19 mouse cellular contexts compared by ENCODE assay signal in genomic region chr2:57109926-57110325, GRCm38 (mm10). TPM values are rescaled to one million over a fixed set of nuclear protein-coding genes. Genes with fewer than 3 reads are reported as not detected.
DNase-seq lines count a peak whose midpoint lies in the region; ATAC-seq and TF ChIP-seq lines count a peak whose summit lies in the region.
"Had no signal": no experiment of that assay in that cellular context is flagged by ENCODE, and none has a peak within 500 bp of the region (broad histone marks: within the 10 kb centered on the region; RNA-seq: fewer than 3 reads in every experiment).

No protein-coding gene starts in this region.

- no peak overlapping the region for H3K4me2 ChIP-seq in forebrain, postnatal 0 days (ENCODE audit: low read depth)
- H3K4me2 ChIP-seq in forebrain, embryonic 15.5 days (replicated peaks), result no peak overlapping the region
- peak overlapping the region; percentile 22; the same call in 1 of the 2 replicates for H3K4me2 ChIP-seq in midbrain, embryonic 12.5 days (replicated peaks)
- H3K4me2 ChIP-seq in midbrain, embryonic 15.5 days, result no peak overlapping the region
- H3K4me2 ChIP-seq: heart, embryonic 11.5 days; intestine, embryonic 15.5 days; limb, embryonic 12.5 days; liver, embryonic 12.5 days; lung, embryonic 15.5 days had no signal

- H3K9ac ChIP-seq in forebrain, postnatal 0 days, result 0 out of 2 replicates have a peak overlapping the region, but pooled peaks have one; percentile 1
- H3K9ac ChIP-seq in forebrain, embryonic 15.5 days (replicated peaks), result no peak overlapping the region
- no peak overlapping the region for H3K9ac ChIP-seq in midbrain, embryonic 12.5 days (replicated peaks)
- H3K9ac ChIP-seq in midbrain, embryonic 15.5 days, result no peak overlapping the region
- H3K9ac ChIP-seq: intestine, embryonic 15.5 days; limb, embryonic 12.5 days; liver, embryonic 12.5 days; lung, embryonic 15.5 days had no signal

- H3K27ac ChIP-seq in forebrain, postnatal 0 days (ENCODE audit: low read depth, low read length), result no peak overlapping the region
- no peak overlapping the region for H3K27ac ChIP-seq in forebrain, embryonic 15.5 days (replicated peaks)
- H3K27ac ChIP-seq in midbrain, embryonic 12.5 days (replicated peaks), result no peak overlapping the region; the same call in 1 of the 2 replicates
- no peak overlapping the region for H3K27ac ChIP-seq in midbrain, embryonic 15.5 days
- H3K27ac ChIP-seq: intestine, embryonic 15.5 days; limb, embryonic 12.5 days; liver, embryonic 12.5 days; lung, embryonic 15.5 days had no signal

- no peaks in the 10 kb centered on the region for H3K9me3 ChIP-seq in forebrain, postnatal 0 days (ENCODE audit: low read length)
- no peaks in the 10 kb centered on the region for H3K9me3 ChIP-seq in forebrain, embryonic 15.5 days
- H3K9me3 ChIP-seq in midbrain, embryonic 12.5 days, result no peaks in the 10 kb centered on the region
- no peaks in the 10 kb centered on the region for H3K9me3 ChIP-seq in midbrain, embryonic 15.5 days
- H3K9me3 ChIP-seq: intestine, embryonic 15.5 days; limb, embryonic 12.5 days; liver, embryonic 12.5 days; lung, embryonic 15.5 days had no signal

- peak overlapping the region; percentile 11 for H3K4me3 ChIP-seq in forebrain, postnatal 0 days (ENCODE audit: low read depth, low read length)
- no peak overlapping the region for H3K4me3 ChIP-seq in forebrain, embryonic 15.5 days
- peak overlapping the region; percentile 22 for H3K4me3 ChIP-seq in midbrain, embryonic 12.5 days
- no peak overlapping the region for H3K4me3 ChIP-seq in midbrain, embryonic 15.5 days
- H3K4me3 ChIP-seq: intestine, embryonic 15.5 days; limb, embryonic 12.5 days; liver, embryonic 12.5 days; lung, embryonic 15.5 days had no signal

- no peak for DNase-seq in forebrain, postnatal 0 days
- peak; percentile 54 for DNase-seq in neural tube, embryonic 10.5 days (ENCODE audit: extremely low spot score, low spot score)
- DNase-seq in retina, postnatal 1 day, result peak; percentile 34
- no peak for DNase-seq in right cerebral cortex, postnatal 10 days (ENCODE audit: low spot score in 2 of 2)
- DNase-seq in adrenal gland, postnatal 36 days, result no peak
- DNase-seq: cerebellum, adult 2 months; cerebellum, postnatal 36 days; layer of hippocampus, adult 9-11 months; lung, postnatal 4 days; thymus, postnatal 14 days had no signal

- no peak for TF ChIP-seq CTCF in forebrain, postnatal 0 days (IDR thresholded peaks at IDR 0.05; ENCODE audit: low read depth)

- no peaks in the 10 kb centered on the region for H3K4me1 ChIP-seq in forebrain, postnatal 0 days (ENCODE audit: insufficient read depth)
- H3K4me1 ChIP-seq in forebrain, embryonic 15.5 days, result peaks cover 24% of the 10 kb centered on the region
- peaks cover 39% of the 10 kb centered on the region for H3K4me1 ChIP-seq in midbrain, embryonic 12.5 days
- H3K4me1 ChIP-seq in midbrain, embryonic 15.5 days, result peaks cover 22% of the 10 kb centered on the region

- no peaks in the 10 kb centered on the region for H3K36me3 ChIP-seq in forebrain, postnatal 0 days (ENCODE audit: insufficient read depth)
- H3K36me3 ChIP-seq in forebrain, embryonic 15.5 days, result no peaks in the 10 kb centered on the region
- no peaks in the 10 kb centered on the region for H3K36me3 ChIP-seq in midbrain, embryonic 12.5 days
- no peaks in the 10 kb centered on the region for H3K36me3 ChIP-seq in midbrain, embryonic 15.5 days (replicated peaks)
- H3K36me3 ChIP-seq: intestine, embryonic 15.5 days; liver, embryonic 12.5 days; lung, embryonic 15.5 days had no signal

- H3K27me3 ChIP-seq in forebrain, postnatal 0 days (ENCODE audit: insufficient read depth, low read length), result peaks cover 69% of the 10 kb centered on the region
- H3K27me3 ChIP-seq in forebrain, embryonic 15.5 days, result peaks cover 72% of the 10 kb centered on the region
- H3K27me3 ChIP-seq in midbrain, embryonic 12.5 days, result peaks cover 91% of the 10 kb centered on the region
- H3K27me3 ChIP-seq in midbrain, embryonic 15.5 days (replicated peaks), result peaks cover 78% of the 10 kb centered on the region

- WGBS in forebrain, postnatal 0 days, result 22% methylated on average over 14 of the region's 14 CpGs
- 18% methylated on average over 14 of the region's 14 CpGs for WGBS in forebrain, embryonic 15.5 days
- WGBS in midbrain, embryonic 12.5 days, result 3% methylated on average over 14 of the region's 14 CpGs
- 6% methylated on average over 14 of the region's 14 CpGs for WGBS in midbrain, embryonic 15.5 days

- ATAC-seq in forebrain, postnatal 0 days, result no peak
- ATAC-seq in forebrain, embryonic 15.5 days (replicated peaks), result no peak
- ATAC-seq in midbrain, embryonic 12.5 days (ENCODE audit: low FRiP score, low read depth), result no peak
- no peak for ATAC-seq in midbrain, embryonic 15.5 days (replicated peaks)
- ATAC-seq: intestine, embryonic 15.5 days; liver, embryonic 12.5 days had no signal

RNA-seq across cellular contexts. Expression of gene Nr4a2, which starts 13.9 kb away (rescaled TPM):
- 26.4 and 30.6 TPM in 2 replicates for total RNA-seq in forebrain, postnatal 0 days (2014; rRNA removed)
- polyA plus RNA-seq in forebrain, postnatal 0 days (2015; fragmentation: Nextera tagmentation; extraction: Ambion mirVana), result 25.1 and 59.4 TPM in 2 replicates
- 22.2 and 31.9 TPM in 2 replicates for polyA plus RNA-seq in forebrain, embryonic 15.5 days (2015; fragmentation: Nextera tagmentation; extraction: Ambion mirVana)
- 31.4 and 35.2 TPM in 2 replicates for polyA plus RNA-seq in midbrain, embryonic 12.5 days (2016; fragmentation: Nextera tagmentation; extraction: Ambion mirVana)
- 40.1 and 40.4 TPM in 2 replicates for polyA plus RNA-seq in midbrain, embryonic 15.5 days (2015; fragmentation: Nextera tagmentation; extraction: Ambion mirVana)
- 10 to 100 TPM; 39.1 to 74.4 TPM for total RNA-seq in adrenal gland, postnatal 36 days (2021)
- total RNA-seq: neutrophil, adult 5-6 weeks had no signal

Comparison
In these comparisons a context has a peak if more than half of its experiments do, and no peak if none do; other contexts are left out.
1. H3K4me3 ChIP-seq: peak in forebrain, postnatal 0 days (single experiment) and midbrain, embryonic 12.5 days (single experiment); none in forebrain, embryonic 15.5 days (single experiment) and midbrain, embryonic 15.5 days (single experiment).
2. DNase-seq: peak in neural tube, embryonic 10.5 days (single experiment) and retina, postnatal 1 day (single experiment); none in forebrain, postnatal 0 days (single experiment), right cerebral cortex, postnatal 10 days (0 of 2) and adrenal gland, postnatal 36 days (0 of 2).